Mouse (Mus musculus) layer of hippocampus, adult 2 months (tissue): ENCODE measurements at regions not wholly inside any gene's neighbourhood (a gene's known extent, or its start where the extent isn't known, plus 50 kb on each side); places are given as distances from the start of the nearest gene placed in this dataset.

Experiments
- DNase-seq, 2 experiments: peaks; one replicate each; pipeline ENCODE4 v3.0.0; 2022; ENCODE audit warnings: low spot score in 2 of 2
- H3K27ac ChIP-seq: fragments of 200-600 bp; 2 replicates; pipeline ENCODE4 v1.8.1; 2022
- H3K4me3 ChIP-seq: fragments of 200-600 bp; 2 replicates; pipeline ENCODE4 v1.8.1; 2022; ENCODE audit warnings: mild to moderate bottlenecking
- CTCF ChIP-seq: fragments of 200-600 bp; conservative IDR thresholded peaks from 2 replicates; pipeline ENCODE4 v1.8.1; 2022; ENCODE audit warnings: antibody characterized with exemption, mild to moderate bottlenecking, moderate library complexity

- no peak overlapping the region for H3K27ac ChIP-seq
- TF ChIP-seq CTCF = no peak
- no peak for DNase-seq
- no peak overlapping the region for H3K4me3 ChIP-seq
Observed at GRCm38 (mm10) chr19:23068600-23068999, 72.4 kb upstream of the Klf9 start.

- TF ChIP-seq CTCF = no peak
- Histone ChIP-seq H3K27ac (no peak overlapping the region), H3K4me3 (no peak overlapping the region)
- no peak for DNase-seq
Observed at GRCm38 (mm10) chr19:23069656-23070055, 71.4 kb upstream of the Klf9 start.

GRCm38 (mm10) chr19:23071000-23071399 lies 70.0 kb upstream of the Klf9 start:
- no peak for TF ChIP-seq CTCF

GRCm38 (mm10) chr19:23074602-23075570 lies 66.1 kb upstream of the Klf9 start:
- Histone ChIP-seq H3K4me3 (no peak overlapping the region), H3K27ac (no peak overlapping the region)
- TF ChIP-seq CTCF = no peak
- DNase-seq = no peak

More at GRCm38 (mm10) chr19:23071000-23071399, 70.0 kb upstream of the Klf9 start:
- DNase-seq = no peak
- no peak overlapping the region for H3K4me3 ChIP-seq
- no peak overlapping the region for H3K27ac ChIP-seq

- TF ChIP-seq CTCF = no peak
- H3K27ac ChIP-seq = no peak overlapping the region
- no peak overlapping the region for H3K4me3 ChIP-seq
- DNase-seq = no peak
Observed at GRCm38 (mm10) chr19:23075790-23076189, 65.2 kb upstream of the Klf9 start.

GRCm38 (mm10) chr19:23085173-23085660 lies 55.8 kb upstream of the Klf9 start:
- Histone ChIP-seq H3K4me3 (no peak overlapping the region), H3K27ac (no peak overlapping the region)
- no peak for DNase-seq
- TF ChIP-seq CTCF = no peak

GRCm38 (mm10) chr19:23087575-23087974 lies 53.5 kb upstream of the Klf9 start:
- no peak overlapping the region for H3K27ac ChIP-seq
- H3K4me3 ChIP-seq = no peak overlapping the region
- DNase-seq = no peak
- TF ChIP-seq CTCF = no peak

GRCm38 (mm10) chr19:23089081-23089480 lies 51.9 kb upstream of the Klf9 start:
- DNase-seq = no peak
- Histone ChIP-seq H3K27ac (no peak overlapping the region), H3K4me3 (no peak overlapping the region)
- TF ChIP-seq CTCF = no peak

- TF ChIP-seq CTCF = no peak
- DNase-seq = no peak
Observed at GRCm38 (mm10) chr19:23089761-23090514, 51.1 kb upstream of the Klf9 start.

More at GRCm38 (mm10) chr19:23089761-23090514, 51.1 kb upstream of the Klf9 start:
- Histone ChIP-seq H3K27ac (no peak overlapping the region), H3K4me3 (no peak overlapping the region)
